Mouse (Mus musculus): ENCODE results near the gene Mnd1. TPM values are rescaled to one million over a fixed set of nuclear protein-coding genes. Genes with fewer than 3 reads are reported as not detected.

Gene Mnd1
- polyA plus RNA-seq, 1 experiment from 2014 or later, result 1.6 TPM

GRCm38 (mm10) chr3:84080074-84080473 is 75.5 kb downstream of the Mnd1 start:
- 42% methylated on average over 7 of the region's 7 CpGs for WGBS
- no peak for ATAC-seq (replicated peaks)
- Histone ChIP-seq H3K27me3 (replicated peaks) (no peaks in the 10 kb centered on the region), H3K4me2 (no peak overlapping the region), H3K4me1 (peaks cover 4% of the 10 kb centered on the region; the same call in 1 of the 2 replicates), H3K9me3 (0 out of 2 replicates have a peak, but pooled peaks cover 4% of the 10 kb centered on the region), H3K27ac (no peak overlapping the region), H3K36me3 (replicated peaks) (no peaks in the 10 kb centered on the region), H3K4me3 (no peak overlapping the region), H3K9ac (no peak overlapping the region)

GRCm38 (mm10) chr3:84077505-84077904 is 78.1 kb downstream of the Mnd1 start:
- 89% methylated on average over 4 of the region's 4 CpGs for WGBS
- no peak for ATAC-seq (replicated peaks)
- no peaks in the 10 kb centered on the region for H3K36me3 ChIP-seq (replicated peaks)
- H3K4me1 ChIP-seq, result peaks cover 4% of the 10 kb centered on the region; the same call in 1 of the 2 replicates
- H3K9ac ChIP-seq, result no peak overlapping the region
- H3K4me2 ChIP-seq, result no peak overlapping the region
- no peak overlapping the region for H3K27ac ChIP-seq
- H3K27me3 ChIP-seq (replicated peaks), result no peaks in the 10 kb centered on the region
- H3K4me3 ChIP-seq, result no peak overlapping the region
- 0 out of 2 replicates have a peak, but pooled peaks cover 4% of the 10 kb centered on the region for H3K9me3 ChIP-seq

DNA sequence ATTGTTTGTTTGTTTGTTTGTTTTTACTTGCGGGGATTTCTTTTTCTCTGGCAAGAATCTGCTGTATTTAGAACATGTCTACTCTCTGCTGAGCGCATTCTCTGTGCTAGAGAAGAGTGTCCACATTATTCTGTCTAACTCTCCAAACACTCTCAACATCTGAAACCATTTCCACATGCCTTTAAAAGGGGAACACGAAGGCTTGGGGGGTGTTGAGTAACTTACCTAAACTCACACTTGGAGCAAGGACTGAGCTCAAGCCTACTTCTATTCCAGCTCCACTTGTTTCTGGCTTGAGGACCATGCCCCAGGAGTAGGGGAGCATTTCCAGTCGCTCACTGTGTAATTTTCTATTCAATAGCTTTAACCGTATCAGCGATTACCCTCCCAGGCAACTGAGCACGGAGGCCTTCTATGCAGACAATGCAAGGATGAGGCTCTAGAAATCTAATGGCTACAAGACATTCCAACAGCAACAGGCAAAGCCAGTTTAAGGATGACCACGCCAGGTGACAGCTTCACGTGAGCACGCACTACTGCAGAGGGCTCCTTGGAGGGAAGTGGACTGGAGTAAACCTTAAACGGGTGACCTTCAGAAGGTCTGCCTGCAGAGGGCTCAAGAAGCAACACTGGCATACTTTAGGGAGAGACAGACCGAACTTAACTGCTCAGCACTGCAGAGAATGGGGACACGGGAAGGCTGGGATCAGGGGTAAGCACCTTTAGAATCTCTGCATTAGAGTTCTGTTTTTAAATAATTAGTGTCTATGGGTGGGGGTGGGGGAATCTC is 78.8 kb downstream of the Mnd1 start:
- WGBS, result 69% methylated on average over 13 of the region's 13 CpGs
- ATAC-seq (replicated peaks), result no peak
- H3K9me3 ChIP-seq, result no peaks in the 10 kb centered on the region
- H3K27me3 ChIP-seq (replicated peaks), result no peaks in the 10 kb centered on the region
- no peak overlapping the region for H3K27ac ChIP-seq
- no peak overlapping the region for H3K4me2 ChIP-seq
- no peak overlapping the region for H3K4me3 ChIP-seq
- peaks cover 4% of the 10 kb centered on the region; the same call in 1 of the 2 replicates for H3K4me1 ChIP-seq
- no peak overlapping the region for H3K9ac ChIP-seq
- H3K36me3 ChIP-seq (replicated peaks), result no peaks in the 10 kb centered on the region

DNA sequence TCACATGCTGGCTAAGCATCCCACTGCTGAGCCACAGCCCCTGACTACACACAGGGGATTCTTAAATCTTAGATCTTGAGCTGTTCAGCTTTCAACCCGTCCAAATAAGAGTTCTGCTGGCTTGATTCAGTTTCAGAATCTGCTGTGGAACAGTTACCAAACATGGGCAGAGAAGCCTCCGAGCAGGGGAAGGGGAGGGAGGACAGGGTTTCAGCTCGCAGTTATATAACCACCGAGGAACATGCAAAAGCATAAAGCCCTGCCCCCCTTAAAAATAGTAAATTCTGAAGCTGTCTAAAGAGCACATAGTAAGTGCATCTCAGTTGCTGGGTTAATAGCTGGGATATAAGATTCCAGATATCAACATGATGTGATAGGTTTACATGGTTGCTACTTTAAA is 80.1 kb downstream of the Mnd1 start:
- H3K4me2 ChIP-seq, result no peak overlapping the region
- H3K4me1 ChIP-seq, result peaks cover 4% of the 10 kb centered on the region; the same call in 1 of the 2 replicates
- H3K4me3 ChIP-seq, result no peak overlapping the region
- H3K27me3 ChIP-seq (replicated peaks), result no peaks in the 10 kb centered on the region
- no peak overlapping the region for H3K27ac ChIP-seq
- 79% methylated on average over 4 of the region's 4 CpGs for WGBS
- H3K9ac ChIP-seq, result no peak overlapping the region
- ATAC-seq (replicated peaks), result no peak
- no peaks in the 10 kb centered on the region for H3K36me3 ChIP-seq (replicated peaks)
- no peaks in the 10 kb centered on the region for H3K9me3 ChIP-seq

DNA sequence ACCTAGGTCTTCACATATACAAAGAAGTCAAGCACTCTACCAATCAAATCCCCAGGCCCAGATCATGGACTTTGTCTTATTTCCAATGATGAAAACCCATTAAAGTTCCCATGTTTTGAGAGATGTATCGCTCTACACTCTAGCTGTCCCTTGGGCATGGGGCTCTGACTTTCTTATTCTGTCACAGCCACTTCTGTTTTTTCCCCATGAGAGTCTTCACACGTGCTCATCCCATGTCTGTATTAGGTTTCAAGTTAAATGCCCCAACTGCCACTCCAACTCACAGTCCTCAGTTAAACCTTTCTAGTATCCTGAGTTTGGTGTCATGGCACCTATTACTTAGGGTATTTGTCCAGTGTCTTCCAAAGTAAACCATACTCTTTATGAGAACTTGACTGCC is 80.8 kb downstream of the Mnd1 start:
- no peak overlapping the region for H3K9ac ChIP-seq
- no peaks in the 10 kb centered on the region for H3K9me3 ChIP-seq
- no peak overlapping the region for H3K4me2 ChIP-seq
- H3K36me3 ChIP-seq (replicated peaks), result no peaks in the 10 kb centered on the region
- no peaks in the 10 kb centered on the region for H3K4me1 ChIP-seq
- H3K4me3 ChIP-seq, result no peak overlapping the region
- 88% methylated on average over 2 of the region's 2 CpGs for WGBS
- no peaks in the 10 kb centered on the region for H3K27me3 ChIP-seq (replicated peaks)
- ATAC-seq (replicated peaks), result no peak
- no peak overlapping the region for H3K27ac ChIP-seq

DNA sequence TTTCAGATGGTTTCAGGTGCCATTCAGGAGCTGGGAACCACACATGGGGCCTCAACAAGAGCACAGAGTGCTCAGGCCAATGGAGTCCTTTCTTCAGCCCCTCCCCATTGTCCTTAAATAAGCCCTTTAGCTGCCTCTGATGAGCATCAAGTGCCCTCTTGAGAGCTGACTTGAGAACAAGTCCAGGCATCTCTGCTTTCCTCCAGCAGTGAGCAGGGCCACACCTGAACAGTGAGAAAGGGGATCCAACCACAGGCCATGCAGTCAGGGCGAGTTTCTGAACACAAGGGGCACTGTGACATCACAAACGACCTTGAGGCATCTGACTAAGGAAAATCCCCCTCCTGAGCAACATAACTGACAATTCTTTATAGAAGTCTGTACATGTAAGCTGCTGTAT is 83.9 kb downstream of the Mnd1 start:
- 24% methylated on average over 2 of the region's 2 CpGs for WGBS
- H3K4me2 ChIP-seq, result no peak overlapping the region

DNA sequence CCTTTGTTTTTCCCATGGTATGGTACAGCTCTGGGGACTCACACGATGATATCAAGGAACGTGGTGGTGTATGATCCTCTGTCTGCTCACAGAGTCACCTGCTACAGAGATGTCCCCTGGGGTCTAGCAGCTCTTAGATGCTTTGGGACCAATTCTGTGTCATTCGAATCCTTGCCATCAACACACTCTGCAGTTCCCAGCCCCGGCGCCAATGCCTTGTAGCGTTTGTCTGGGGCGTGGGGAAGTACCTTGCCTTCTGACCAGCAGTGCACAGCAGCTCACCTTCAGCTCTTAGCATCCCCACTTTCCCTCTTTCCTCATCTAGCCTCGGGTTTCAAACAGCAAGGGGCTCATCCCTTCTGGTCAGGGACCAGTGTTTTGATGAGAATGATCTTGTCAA is 84.8 kb downstream of the Mnd1 start:
- H3K9me3 ChIP-seq, result no peaks in the 10 kb centered on the region
- ATAC-seq (replicated peaks), result no peak
- H3K4me1 ChIP-seq, result no peaks in the 10 kb centered on the region
- H3K4me2 ChIP-seq, result no peak overlapping the region
- WGBS, result 92% methylated on average over 8 of the region's 8 CpGs
- no peak overlapping the region for H3K27ac ChIP-seq
- no peaks in the 10 kb centered on the region for H3K36me3 ChIP-seq (replicated peaks)
- no peak overlapping the region for H3K9ac ChIP-seq
- no peaks in the 10 kb centered on the region for H3K27me3 ChIP-seq (replicated peaks)
- no peak overlapping the region for H3K4me3 ChIP-seq

More for the DNA sequence above, 83.9 kb downstream of the Mnd1 start:
- Histone ChIP-seq H3K4me3 (no peak overlapping the region), H3K9me3 (no peaks in the 10 kb centered on the region), H3K27me3 (replicated peaks) (no peaks in the 10 kb centered on the region), H3K9ac (no peak overlapping the region), H3K27ac (no peak overlapping the region), H3K4me1 (no peaks in the 10 kb centered on the region), H3K36me3 (replicated peaks) (no peaks in the 10 kb centered on the region)
- ATAC-seq (replicated peaks), result no peak

DNA sequence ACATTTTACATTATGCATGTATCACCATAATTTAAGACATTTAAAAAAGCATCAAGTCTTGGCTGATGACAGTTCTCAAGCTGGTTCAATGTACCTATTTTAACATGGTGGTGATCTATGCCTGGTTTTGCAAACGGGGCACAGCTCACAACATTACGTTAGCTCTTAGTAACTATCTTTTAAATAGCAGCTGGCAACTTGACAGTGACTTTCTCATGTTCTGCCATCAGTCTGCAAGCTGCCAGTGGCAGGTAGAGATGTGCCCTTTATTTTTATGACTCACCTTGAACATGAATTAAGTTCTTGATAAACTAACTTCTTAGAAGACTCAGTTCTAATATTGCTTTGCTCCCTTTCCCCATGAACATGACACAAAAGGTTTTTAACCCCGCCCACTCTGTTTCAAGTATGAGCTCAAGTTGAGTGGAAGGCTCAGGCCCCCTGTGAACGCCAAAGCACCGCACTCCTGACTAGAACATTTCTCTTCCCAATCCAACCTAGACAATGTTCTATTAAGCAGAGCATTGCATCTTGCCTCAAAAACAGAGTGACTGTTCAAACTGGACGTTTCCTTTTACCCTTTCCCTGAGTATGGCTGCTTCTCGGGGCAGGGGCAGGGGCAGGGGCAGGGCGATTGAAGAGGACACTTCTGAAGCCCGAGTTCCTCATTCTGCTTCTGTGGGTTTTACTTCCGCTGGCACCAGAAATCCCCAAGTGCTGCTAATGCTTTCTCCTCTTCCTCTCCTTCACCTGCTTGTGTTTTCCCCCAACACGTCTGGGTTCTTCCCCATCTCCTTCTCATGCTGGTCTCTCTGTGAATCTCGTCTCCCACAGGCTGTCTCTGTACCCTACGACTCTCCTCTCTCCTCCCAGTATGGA is 86.5 kb downstream of the Mnd1 start:
- Histone ChIP-seq H3K4me2 (no peak overlapping the region), H3K36me3 (replicated peaks) (no peaks in the 10 kb centered on the region), H3K4me3 (no peak overlapping the region), H3K9ac (no peak overlapping the region), H3K9me3 (no peaks in the 10 kb centered on the region), H3K4me1 (no peaks in the 10 kb centered on the region), H3K27ac (no peak overlapping the region), H3K27me3 (replicated peaks) (no peaks in the 10 kb centered on the region)
- ATAC-seq (replicated peaks), result no peak
- WGBS, result 87% methylated on average over 13 of the region's 13 CpGs

GRCm38 (mm10) chr3:84065825-84066224 is 89.8 kb downstream of the Mnd1 start:
- Histone ChIP-seq H3K27me3 (replicated peaks) (no peaks in the 10 kb centered on the region), H3K27ac (no peak overlapping the region), H3K4me1 (no peaks in the 10 kb centered on the region), H3K4me3 (no peak overlapping the region), H3K9me3 (no peaks in the 10 kb centered on the region), H3K36me3 (replicated peaks) (no peaks in the 10 kb centered on the region), H3K9ac (no peak overlapping the region), H3K4me2 (no peak overlapping the region)
- 88% methylated on average over 4 of the region's 4 CpGs for WGBS
- no peak for ATAC-seq (replicated peaks)

DNA sequence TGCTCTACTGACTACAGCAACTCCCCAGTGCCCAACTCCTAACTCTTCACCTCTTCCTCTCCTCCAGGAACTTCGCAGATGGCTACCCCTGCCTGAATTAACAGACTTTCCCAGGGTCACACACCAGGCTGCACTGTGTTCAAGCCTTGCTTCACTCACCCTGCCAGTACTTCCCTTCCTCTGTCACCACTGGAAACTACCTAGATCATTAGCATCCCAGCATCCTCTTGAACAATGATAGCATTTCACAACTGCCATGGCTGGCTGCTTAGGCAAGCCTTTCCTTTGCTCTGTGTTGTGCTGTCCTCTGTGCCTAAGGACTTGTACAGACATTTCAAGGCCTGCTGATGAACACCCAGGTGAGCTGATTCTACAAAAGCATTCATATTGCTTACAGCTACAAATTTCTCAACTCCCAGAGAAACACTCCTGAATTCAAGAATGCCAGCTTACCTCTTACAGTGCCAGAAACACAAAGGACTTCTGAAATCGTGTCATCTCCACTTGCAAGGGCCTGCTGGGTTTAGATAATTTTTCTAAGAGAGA is 92.1 kb downstream of the Mnd1 start:
- Histone ChIP-seq H3K27ac (no peak overlapping the region), H3K4me3 (no peak overlapping the region), H3K27me3 (replicated peaks) (no peaks in the 10 kb centered on the region), H3K4me1 (0 out of 2 replicates have a peak, but pooled peaks cover 7% of the 10 kb centered on the region), H3K4me2 (no peak overlapping the region), H3K36me3 (replicated peaks) (no peaks in the 10 kb centered on the region), H3K9me3 (no peaks in the 10 kb centered on the region), H3K9ac (no peak overlapping the region)
- ATAC-seq (replicated peaks), result no peak
- WGBS, result 71% methylated on average over 2 of the region's 2 CpGs

DNA sequence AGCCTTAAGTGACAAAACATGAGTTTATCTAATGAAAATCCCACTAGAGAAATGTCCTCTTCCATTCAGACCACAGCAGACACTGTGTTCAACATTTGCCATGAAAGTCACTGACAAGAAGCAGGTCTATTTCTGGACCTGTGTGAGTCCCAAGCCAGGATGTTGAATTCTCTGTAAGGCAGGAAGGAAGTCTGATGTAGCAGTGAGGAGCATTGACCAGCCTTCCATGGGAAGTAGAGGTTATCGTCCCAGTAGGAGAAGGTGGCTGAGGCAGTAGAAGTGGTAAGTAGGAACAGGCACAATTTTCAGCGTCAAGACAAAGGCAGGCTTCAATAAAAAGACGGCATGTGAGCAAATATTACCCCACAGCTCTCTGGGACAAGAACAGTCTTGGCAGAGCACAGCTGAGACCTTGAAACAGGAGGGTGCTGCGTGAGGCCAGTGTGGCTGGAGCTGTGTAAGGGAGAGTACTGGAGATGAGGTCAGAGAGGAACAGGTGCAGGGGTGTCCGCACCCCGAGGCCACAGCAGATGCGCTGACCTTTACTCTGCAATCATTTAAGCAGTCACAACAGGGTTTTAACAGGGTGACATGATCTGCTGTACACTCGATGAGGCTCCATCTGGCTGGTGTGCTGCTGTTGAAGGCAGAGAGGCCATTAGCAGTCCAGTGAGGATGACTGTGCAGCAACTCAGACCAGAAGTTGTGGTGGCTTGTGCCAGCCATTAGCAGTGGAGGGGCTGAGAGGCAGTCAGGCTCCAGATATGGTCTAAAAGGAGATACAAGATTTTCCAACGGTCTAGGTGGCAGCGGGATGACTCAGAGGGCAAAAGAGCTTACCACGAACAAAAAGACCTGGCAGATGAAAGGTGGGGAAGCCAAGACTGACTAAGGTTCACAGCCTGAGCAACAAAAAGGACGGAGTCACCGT is 93.8 kb downstream of the Mnd1 start:
- H3K36me3 ChIP-seq (replicated peaks), result no peaks in the 10 kb centered on the region
- ATAC-seq (replicated peaks), result no peak
- no peak overlapping the region for H3K4me2 ChIP-seq
- 75% methylated on average over 13 of the region's 13 CpGs for WGBS
- H3K9me3 ChIP-seq, result no peaks in the 10 kb centered on the region
- H3K9ac ChIP-seq, result no peak overlapping the region
- H3K27ac ChIP-seq, result no peak overlapping the region
- H3K4me3 ChIP-seq, result no peak overlapping the region
- H3K27me3 ChIP-seq (replicated peaks), result no peaks in the 10 kb centered on the region
- H3K4me1 ChIP-seq, result 0 out of 2 replicates have a peak, but pooled peaks cover 7% of the 10 kb centered on the region
